Mouse (Mus musculus) heart, adult 2 months (tissue): ENCODE data around the gene Abr.

Experiments used
- CTCF ChIP-seq: fragments of 200-600 bp; IDR thresholded peaks from 2 replicates; pipeline ENCODE4 v1.8.1; 2022; ENCODE audit warnings: antibody characterized with exemption, mild to moderate bottlenecking, moderate library complexity
- EP300 ChIP-seq: fragments of 200-500 bp; IDR thresholded peaks from 2 replicates; pipeline ENCODE4 v1.6.1; 2011; ENCODE audit warnings: low read depth, low read length, control low read depth; ENCODE audit not compliant: insufficient read depth
- POLR2A ChIP-seq: fragments of 200-500 bp; IDR thresholded peaks from 2 replicates; pipeline ENCODE4 v1.6.1; 2011; ENCODE audit warnings: mild to moderate bottlenecking, low read depth, low read length, control low read depth; ENCODE audit not compliant: insufficient read depth

GRCm38 (mm10) chr11:76520889-76521288 is 101.2 kb downstream of the Abr start:
- TF ChIP-seq CTCF = no peak
- no peak for TF ChIP-seq EP300
- TF ChIP-seq POLR2A = no peak
